Mouse (Mus musculus): ENCODE measurements around the gene Camk1d. TPM values are rescaled to one million over a fixed set of nuclear protein-coding genes. Genes with fewer than 3 reads are reported as not detected.

Camk1d gene
- total and polyA plus RNA-seq, 2 experiments from 2014 or later, result 1.1 to 2.2 TPM

- 84% methylated on average over 12 of the region's 12 CpGs for WGBS
Measured at GRCm38 (mm10) chr2:5304451-5304850, 409.9 kb downstream of the Camk1d start.

GRCm38 (mm10) chr2:5301286-5301685 lies 413.0 kb downstream of the Camk1d start:
- H3K9me3 ChIP-seq (replicated peaks; ENCODE audit: control insufficient read depth, low read length), result no peaks in the 10 kb centered on the region
- H3K4me1 ChIP-seq (ENCODE audit: control insufficient read depth, insufficient read depth), result no peaks in the 10 kb centered on the region
- no peak for DNase-seq (ENCODE audit: low spot score)
- H3K9ac ChIP-seq (replicated peaks; ENCODE audit: low read depth, low read length), result no peak overlapping the region
- WGBS, result 81% methylated on average over 12 of the region's 12 CpGs
- no peak overlapping the region for H3K4me3 ChIP-seq (ENCODE audit: low read depth, low read length)
- no peaks in the 10 kb centered on the region for H3K27me3 ChIP-seq (ENCODE audit: control insufficient read depth, insufficient read depth, low read length)
- ATAC-seq (ENCODE audit: insufficient read depth, low read depth), result no peak
- no peaks in the 10 kb centered on the region for H3K36me3 ChIP-seq (replicated peaks; ENCODE audit: control insufficient read depth, insufficient read depth, low read length)
- H3K27ac ChIP-seq (ENCODE audit: low read depth), result no peak overlapping the region
- no peak for TF ChIP-seq CTCF (IDR thresholded peaks at IDR 0.05; ENCODE audit: low read depth)
- TF ChIP-seq EP300 (IDR thresholded peaks at IDR 0.05; ENCODE audit: low read depth), result no peak
- no peak overlapping the region for H3K4me2 ChIP-seq (ENCODE audit: low read depth, low read length)

More at GRCm38 (mm10) chr2:5304451-5304850, 409.9 kb downstream of the Camk1d start:
- H3K27me3 ChIP-seq (ENCODE audit: control insufficient read depth, insufficient read depth, low read length), result no peaks in the 10 kb centered on the region
- no peak overlapping the region for H3K4me2 ChIP-seq (ENCODE audit: low read depth, low read length)
- no peak overlapping the region for H3K27ac ChIP-seq (ENCODE audit: low read depth)
- no peaks in the 10 kb centered on the region for H3K36me3 ChIP-seq (replicated peaks; ENCODE audit: control insufficient read depth, insufficient read depth, low read length)
- TF ChIP-seq EP300 (IDR thresholded peaks at IDR 0.05; ENCODE audit: low read depth) (no peak), CTCF (IDR thresholded peaks at IDR 0.05; ENCODE audit: low read depth) (no peak)
- ATAC-seq (ENCODE audit: insufficient read depth, low read depth) (no peak), DNase-seq (ENCODE audit: low spot score) (no peak)
- H3K9ac ChIP-seq (replicated peaks; ENCODE audit: low read depth, low read length), result no peak overlapping the region
- no peaks in the 10 kb centered on the region for H3K9me3 ChIP-seq (replicated peaks; ENCODE audit: control insufficient read depth, low read length)
- H3K4me3 ChIP-seq (ENCODE audit: low read depth, low read length), result no peak overlapping the region
- H3K4me1 ChIP-seq (ENCODE audit: control insufficient read depth, insufficient read depth), result no peaks in the 10 kb centered on the region

- no peak overlapping the region for H3K9ac ChIP-seq (replicated peaks; ENCODE audit: low read depth, low read length)
- TF ChIP-seq CTCF (IDR thresholded peaks at IDR 0.05; ENCODE audit: low read depth) (no peak), EP300 (IDR thresholded peaks at IDR 0.05; ENCODE audit: low read depth) (no peak)
- H3K27ac ChIP-seq (ENCODE audit: low read depth), result no peak overlapping the region
- no peaks in the 10 kb centered on the region for H3K36me3 ChIP-seq (replicated peaks; ENCODE audit: control insufficient read depth, insufficient read depth, low read length)
- DNase-seq (ENCODE audit: low spot score) (no peak), ATAC-seq (ENCODE audit: insufficient read depth, low read depth) (no peak)
- no peaks in the 10 kb centered on the region for H3K9me3 ChIP-seq (replicated peaks; ENCODE audit: control insufficient read depth, low read length)
- 70% methylated on average over 10 of the region's 10 CpGs for WGBS
- H3K27me3 ChIP-seq (ENCODE audit: control insufficient read depth, insufficient read depth, low read length), result no peaks in the 10 kb centered on the region
- no peak overlapping the region for H3K4me2 ChIP-seq (ENCODE audit: low read depth, low read length)
- no peak overlapping the region for H3K4me3 ChIP-seq (ENCODE audit: low read depth, low read length)
- no peaks in the 10 kb centered on the region for H3K4me1 ChIP-seq (ENCODE audit: control insufficient read depth, insufficient read depth)
Measured at GRCm38 (mm10) chr2:5298071-5298470, 416.2 kb downstream of the Camk1d start.

- DNase-seq (ENCODE audit: low spot score), result no peak
- Histone ChIP-seq H3K9me3 (replicated peaks; ENCODE audit: control insufficient read depth, low read length) (no peaks in the 10 kb centered on the region), H3K27me3 (ENCODE audit: control insufficient read depth, insufficient read depth, low read length) (no peaks in the 10 kb centered on the region), H3K4me1 (ENCODE audit: control insufficient read depth, insufficient read depth) (no peaks in the 10 kb centered on the region), H3K4me2 (ENCODE audit: low read depth, low read length) (no peak overlapping the region), H3K9ac (replicated peaks; ENCODE audit: low read depth, low read length) (no peak overlapping the region), H3K27ac (ENCODE audit: low read depth) (no peak overlapping the region), H3K4me3 (ENCODE audit: low read depth, low read length) (no peak overlapping the region), H3K36me3 (replicated peaks; ENCODE audit: control insufficient read depth, insufficient read depth, low read length) (no peaks in the 10 kb centered on the region)
- 74% methylated on average over 11 of the region's 11 CpGs for WGBS
- TF ChIP-seq CTCF (IDR thresholded peaks at IDR 0.05; ENCODE audit: low read depth) (no peak), EP300 (IDR thresholded peaks at IDR 0.05; ENCODE audit: low read depth) (no peak)
- no peak for ATAC-seq (ENCODE audit: insufficient read depth, low read depth)
Measured at GRCm38 (mm10) chr2:5296749-5297545, 417.4 kb downstream of the Camk1d start.

- Histone ChIP-seq H3K36me3 (replicated peaks; ENCODE audit: control insufficient read depth, insufficient read depth, low read length) (no peaks in the 10 kb centered on the region), H3K9ac (replicated peaks; ENCODE audit: low read depth, low read length) (no peak overlapping the region), H3K4me2 (ENCODE audit: low read depth, low read length) (no peak overlapping the region), H3K4me3 (ENCODE audit: low read depth, low read length) (no peak overlapping the region), H3K9me3 (replicated peaks; ENCODE audit: control insufficient read depth, low read length) (no peaks in the 10 kb centered on the region), H3K4me1 (ENCODE audit: control insufficient read depth, insufficient read depth) (no peaks in the 10 kb centered on the region), H3K27me3 (ENCODE audit: control insufficient read depth, insufficient read depth, low read length) (no peaks in the 10 kb centered on the region), H3K27ac (ENCODE audit: low read depth) (no peak overlapping the region)
- DNase-seq (ENCODE audit: low spot score) (no peak), ATAC-seq (ENCODE audit: insufficient read depth, low read depth) (no peak)
- TF ChIP-seq CTCF (IDR thresholded peaks at IDR 0.05; ENCODE audit: low read depth), result no peak
Measured at GRCm38 (mm10) chr2:5295098-5295497, 419.2 kb downstream of the Camk1d start.

- Histone ChIP-seq H3K4me1 (ENCODE audit: control insufficient read depth, insufficient read depth) (no peaks in the 10 kb centered on the region), H3K36me3 (replicated peaks; ENCODE audit: control insufficient read depth, insufficient read depth, low read length) (no peaks in the 10 kb centered on the region), H3K9ac (replicated peaks; ENCODE audit: low read depth, low read length) (no peak overlapping the region), H3K27me3 (ENCODE audit: control insufficient read depth, insufficient read depth, low read length) (no peaks in the 10 kb centered on the region), H3K9me3 (replicated peaks; ENCODE audit: control insufficient read depth, low read length) (no peaks in the 10 kb centered on the region), H3K4me2 (ENCODE audit: low read depth, low read length) (no peak overlapping the region), H3K27ac (ENCODE audit: low read depth) (no peak overlapping the region), H3K4me3 (ENCODE audit: low read depth, low read length) (no peak overlapping the region)
- TF ChIP-seq EP300 (IDR thresholded peaks at IDR 0.05; ENCODE audit: low read depth) (no peak), CTCF (IDR thresholded peaks at IDR 0.05; ENCODE audit: low read depth) (no peak)
- ATAC-seq (ENCODE audit: insufficient read depth, low read depth) (no peak), DNase-seq (ENCODE audit: low spot score) (no peak)
- 68% methylated on average over 5 of the region's 5 CpGs for WGBS
Measured at GRCm38 (mm10) chr2:5294451-5294850, 419.9 kb downstream of the Camk1d start.

Data from heart, postnatal 0 days (tissue).